Mouse (Mus musculus): ENCODE results near the gene Tmem217. TPM values are rescaled to one million over a fixed set of nuclear protein-coding genes. Genes with fewer than 3 reads are reported as not detected.
"Not testable (repeated sequence)": the region's sequence is repeated elsewhere in the genome, so short reads cannot be mapped to it uniquely, and the experiment has no call there.

Gene Tmem217
- total RNA-seq, 2 experiments from 2014 or later, result not detected

DNA sequence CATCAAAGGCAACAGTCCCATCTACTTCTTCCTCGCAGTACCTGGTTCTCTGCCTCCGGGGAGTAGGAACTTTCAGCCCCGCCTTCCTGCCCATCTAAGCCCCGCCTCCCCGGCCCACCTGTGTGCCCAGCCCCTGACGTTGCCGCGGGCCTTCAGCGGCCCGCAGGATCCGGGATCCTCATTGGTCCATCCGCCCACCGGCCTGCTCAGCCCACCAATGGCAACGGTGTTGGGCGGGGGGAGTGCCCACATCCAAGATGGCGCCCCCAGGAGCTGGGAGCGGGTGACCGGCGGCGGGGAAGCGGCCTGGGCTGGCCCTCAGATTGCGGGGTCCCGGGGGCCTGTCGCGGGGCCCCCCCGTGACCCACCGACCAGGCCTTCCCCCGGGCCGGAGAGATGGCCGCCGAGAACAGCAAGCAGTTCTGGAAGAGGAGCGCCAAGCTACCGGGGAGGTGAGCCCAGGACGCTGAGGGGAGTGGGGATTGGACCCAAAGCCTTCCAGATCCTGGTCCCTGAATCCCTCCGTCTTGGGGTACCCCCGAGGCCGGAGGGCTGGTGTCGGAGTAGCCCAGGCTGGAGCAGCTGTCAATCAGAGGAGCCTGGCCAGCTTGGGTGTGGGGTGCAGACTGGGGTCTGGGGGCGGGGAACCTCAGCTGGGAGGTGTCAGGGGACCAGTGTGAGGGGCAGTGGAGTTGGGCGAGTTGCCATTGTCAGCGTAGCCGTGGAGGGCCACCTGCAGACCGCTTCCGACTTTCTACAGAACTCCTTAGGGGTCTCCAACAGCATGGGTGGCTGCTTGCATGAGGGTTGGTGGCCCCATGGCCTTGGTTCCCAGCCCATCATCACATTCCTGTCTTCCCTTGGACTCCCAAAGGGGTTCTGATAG, 2.4 kb downstream of the Tmem217 start, which contains the start of the genes Gm17657 and Tbc1d22b:
Gene Gm17657, minus strand, starts transcription at position 96 of the 886 bp plus-strand sequence.
Gene Tbc1d22b, plus strand, starts transcription at position 243 of the 886 bp plus-strand sequence.
- peak; percentile 96 for ATAC-seq (replicated peaks; ENCODE audit: poor library complexity, severe bottlenecking)

DNA sequence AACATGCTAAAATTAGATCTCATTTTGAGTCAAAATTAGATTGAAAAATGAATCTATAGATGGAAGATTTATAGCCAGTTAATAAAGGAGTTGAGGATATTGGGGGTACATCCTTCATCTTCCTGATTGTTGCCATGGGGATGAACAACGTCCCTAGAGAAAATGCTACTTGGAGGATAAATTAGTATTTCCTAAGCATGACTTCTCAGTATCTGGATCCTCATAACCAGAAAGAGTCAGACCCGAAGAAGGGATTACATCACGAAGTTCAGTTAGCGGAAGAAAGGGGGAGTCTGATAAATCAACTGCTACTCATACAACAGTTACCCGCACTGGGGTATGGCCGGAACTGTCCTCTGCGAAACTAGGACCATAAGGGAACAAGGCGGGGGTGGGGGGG, 3.2 kb downstream of the Tmem217 start:
- ATAC-seq (replicated peaks; ENCODE audit: poor library complexity, severe bottlenecking), result peak; percentile 68

DNA sequence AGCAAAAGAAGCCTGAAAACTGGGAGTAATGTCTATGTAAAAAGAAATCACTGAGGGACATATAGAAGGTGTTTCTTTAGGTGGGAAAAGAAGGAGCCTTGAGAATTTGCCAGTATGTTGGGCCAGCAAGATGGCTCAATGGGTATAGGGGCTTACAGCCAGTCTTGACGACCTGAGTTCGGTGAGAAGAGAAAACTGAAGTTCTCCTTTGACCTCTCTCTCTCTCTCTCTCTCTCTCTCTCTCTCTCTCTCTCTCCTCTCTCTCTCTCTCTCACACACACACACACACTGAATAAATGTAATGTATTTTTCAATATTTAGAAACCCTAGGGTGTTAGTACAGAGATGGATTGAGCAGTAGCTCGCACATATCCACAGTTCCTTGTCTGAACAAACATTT, 3.7 kb downstream of the Tmem217 start:
- ATAC-seq (replicated peaks; ENCODE audit: poor library complexity, severe bottlenecking), result no peak

DNA sequence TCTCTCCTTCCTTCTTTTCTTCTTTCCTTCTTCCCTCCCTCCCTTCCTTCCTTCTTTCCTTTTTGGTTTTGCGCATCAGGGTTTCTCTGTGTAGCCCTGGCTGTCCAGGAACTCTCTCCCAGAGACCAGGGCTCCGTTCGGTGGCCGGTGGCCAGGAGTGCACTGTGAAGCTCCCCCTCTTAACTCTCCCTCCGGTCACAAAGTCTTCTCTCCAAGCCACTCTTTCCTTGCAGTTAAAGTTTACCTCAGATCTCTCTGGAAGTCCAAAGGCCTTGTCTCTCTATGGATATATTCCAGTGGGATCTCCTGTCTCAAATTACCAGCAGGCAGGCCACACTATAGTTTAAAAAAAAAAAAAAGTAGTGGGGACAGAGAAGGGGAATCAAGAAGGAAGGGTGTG, 6.9 kb downstream of the Tmem217 start:
- no peak for ATAC-seq (replicated peaks; ENCODE audit: poor library complexity, severe bottlenecking)

DNA sequence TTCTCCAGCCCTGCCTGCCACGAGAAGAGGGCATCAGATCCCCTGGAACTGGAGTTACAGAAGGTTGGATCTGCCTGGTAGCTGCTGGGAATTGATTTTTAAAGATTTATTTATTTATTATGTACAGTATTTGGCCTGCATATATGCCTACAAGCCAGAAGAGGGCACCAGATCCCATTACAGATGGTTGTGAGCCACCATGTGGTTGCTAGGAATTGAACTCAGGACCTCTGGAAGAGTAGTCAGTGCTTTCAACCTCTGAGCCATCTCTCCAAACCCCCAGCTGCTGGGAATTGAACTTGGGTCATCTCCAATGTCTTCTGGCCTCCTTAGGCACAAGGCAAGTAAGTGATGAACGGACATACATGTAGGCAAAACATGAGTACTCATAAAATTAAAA, 8.1 kb downstream of the Tmem217 start:
- no peak for ATAC-seq (replicated peaks; ENCODE audit: poor library complexity, severe bottlenecking)

DNA sequence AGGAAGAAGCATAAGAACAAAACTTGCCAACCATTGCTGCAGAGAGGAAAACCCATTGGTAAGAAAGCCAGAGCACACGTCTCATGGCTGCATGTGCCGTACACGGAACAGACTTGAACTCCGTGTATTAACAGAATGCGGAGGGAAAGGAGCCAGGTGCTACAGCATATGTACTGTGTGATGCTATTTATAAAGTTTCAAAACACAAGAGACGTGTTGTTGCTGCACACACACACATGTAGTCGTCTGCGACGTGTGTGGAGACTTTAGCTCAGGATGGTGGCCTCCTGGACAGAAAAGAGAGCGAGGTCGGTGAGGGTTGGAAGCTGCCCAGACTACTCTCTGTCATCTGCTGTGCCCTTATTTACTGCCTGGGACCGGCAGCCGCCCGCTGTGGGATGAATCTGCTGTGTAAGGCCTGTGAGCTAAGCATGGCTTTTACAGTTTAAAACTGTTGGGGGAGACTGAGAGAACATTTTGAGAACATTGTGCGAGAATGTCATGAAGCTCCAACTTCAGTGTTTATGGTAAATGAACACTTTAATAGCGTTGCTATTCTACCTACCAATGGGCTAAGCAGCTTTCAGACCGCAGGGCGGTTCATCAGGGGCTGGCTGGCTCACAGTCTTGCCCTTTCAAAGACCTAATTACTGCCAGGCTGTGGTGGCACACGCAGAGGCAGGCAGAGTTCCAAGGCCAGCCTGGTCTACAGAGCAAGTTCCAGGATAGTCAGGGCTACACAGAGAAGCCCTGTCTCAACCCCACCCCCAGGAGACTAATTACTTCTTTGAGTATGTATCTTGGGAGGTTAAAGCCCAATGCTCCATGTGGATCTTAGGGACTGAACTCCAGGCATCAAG, 9.1 kb downstream of the Tmem217 start:
- ATAC-seq (replicated peaks; ENCODE audit: poor library complexity, severe bottlenecking), result no peak

DNA sequence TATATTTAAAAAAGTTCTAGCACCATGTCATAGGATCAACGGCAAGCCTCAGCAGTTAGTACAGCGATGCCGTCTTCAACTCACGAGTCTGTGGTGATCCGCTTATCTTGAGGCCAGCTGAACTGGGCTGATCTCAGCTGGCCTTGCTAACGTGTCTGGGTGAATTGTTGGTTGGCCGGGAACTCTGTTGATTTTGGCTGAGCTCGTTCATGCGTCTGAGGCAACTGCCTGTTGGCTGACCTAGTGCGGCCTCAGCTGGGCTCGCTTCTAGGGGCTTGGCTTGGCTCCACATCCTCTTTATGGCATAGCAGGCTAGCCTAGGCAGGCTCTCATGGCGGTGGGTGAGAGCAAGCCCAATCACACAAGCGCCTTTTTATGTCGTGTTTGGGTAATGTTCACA, 10.8 kb downstream of the Tmem217 start:
- ATAC-seq (replicated peaks; ENCODE audit: poor library complexity, severe bottlenecking), result no peak

DNA sequence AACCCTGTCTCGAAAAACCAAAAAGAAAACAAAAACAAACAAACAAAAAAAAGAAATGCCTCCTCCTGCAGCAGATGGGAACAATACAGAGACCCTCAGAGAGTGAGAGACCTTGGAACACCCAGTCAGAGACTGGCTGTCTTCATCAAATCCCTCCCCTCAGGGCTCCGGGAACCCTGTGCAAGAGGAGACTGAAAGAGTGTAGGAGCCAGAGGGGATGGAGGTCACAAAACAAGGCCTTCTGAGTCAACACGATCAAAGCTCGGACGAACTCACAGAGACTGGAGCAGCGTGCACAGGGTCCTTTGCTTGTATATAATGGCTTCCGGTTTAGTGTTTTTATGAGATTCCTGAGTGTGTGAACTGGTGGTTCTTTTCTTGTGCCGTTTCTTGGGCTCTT, 11.8 kb downstream of the Tmem217 start:
- ATAC-seq (replicated peaks; ENCODE audit: poor library complexity, severe bottlenecking), result no peak

DNA sequence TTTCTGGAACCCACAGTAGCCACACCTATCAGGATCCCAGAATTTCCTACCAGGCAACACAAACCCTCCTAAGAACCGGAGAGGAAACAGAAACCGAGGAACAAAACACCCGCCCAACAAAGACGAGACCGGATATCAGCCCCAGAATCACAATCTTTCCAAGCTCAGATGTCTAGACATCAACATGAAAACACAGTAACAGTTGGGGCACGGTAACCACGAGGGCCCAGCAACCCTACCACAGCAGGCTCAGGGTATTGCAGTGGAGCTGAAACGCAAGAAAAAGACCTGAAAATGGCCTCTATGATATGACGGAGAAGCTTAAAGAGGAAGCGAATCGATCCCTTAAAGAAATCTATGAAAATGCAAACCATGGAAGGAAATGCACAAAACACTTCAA, 18.3 kb downstream of the Tmem217 start:
- ATAC-seq (replicated peaks; ENCODE audit: poor library complexity, severe bottlenecking), result no peak

DNA sequence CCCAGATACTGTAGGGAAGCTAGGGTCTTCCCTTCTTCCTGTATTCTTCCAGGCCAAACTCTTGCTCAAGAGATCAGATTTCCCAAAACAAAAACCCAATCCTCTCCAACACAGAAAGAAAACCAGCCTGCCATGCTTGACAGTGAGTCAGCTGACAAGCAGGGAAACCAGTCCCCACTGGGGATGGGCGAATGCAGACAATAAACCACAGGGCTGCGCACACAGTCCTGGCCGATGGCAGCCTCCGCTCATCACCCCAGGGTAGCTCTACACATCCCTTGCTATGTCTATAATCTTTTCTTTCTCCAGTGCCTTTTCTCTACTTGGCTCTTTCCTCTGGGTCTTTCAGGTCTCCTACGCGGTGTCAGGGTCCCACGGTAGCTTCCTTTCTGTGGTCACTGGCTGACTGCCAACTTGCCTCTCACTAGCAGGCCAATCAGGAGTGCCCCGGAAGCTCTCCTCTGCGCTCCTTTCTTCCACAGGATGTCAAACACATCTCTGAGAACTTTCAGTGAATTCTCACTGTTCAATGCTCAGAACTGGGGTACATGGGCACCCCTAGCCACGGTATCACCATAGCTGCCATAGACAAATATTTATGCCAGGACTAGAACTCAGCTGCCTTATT, 20.3 kb downstream of the Tmem217 start:
- peak; percentile 53 for ATAC-seq (replicated peaks; ENCODE audit: poor library complexity, severe bottlenecking)

DNA sequence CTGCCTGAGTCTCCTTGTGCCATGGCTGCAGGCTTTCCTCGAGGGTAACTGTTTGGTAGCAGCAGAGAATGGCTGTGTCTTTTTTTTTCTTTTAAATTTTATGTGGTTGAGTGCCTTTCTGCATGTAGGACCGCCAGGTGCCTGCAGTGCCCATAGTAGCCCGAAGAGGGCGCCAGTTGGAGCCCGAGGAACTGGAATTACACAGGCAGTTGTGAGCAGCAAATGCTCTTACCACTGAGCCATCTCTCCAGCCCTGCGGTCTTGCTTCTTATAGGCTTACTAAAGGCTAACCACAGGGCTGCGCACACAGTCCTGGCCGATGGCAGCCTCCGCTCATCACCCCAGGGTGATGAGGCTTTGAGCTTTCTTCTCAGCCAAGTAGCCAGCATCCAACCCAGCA, 20.9 kb downstream of the Tmem217 start:
- ATAC-seq (replicated peaks; ENCODE audit: poor library complexity, severe bottlenecking), result peak; percentile 22; the same call in 1 of the 2 replicates

DNA sequence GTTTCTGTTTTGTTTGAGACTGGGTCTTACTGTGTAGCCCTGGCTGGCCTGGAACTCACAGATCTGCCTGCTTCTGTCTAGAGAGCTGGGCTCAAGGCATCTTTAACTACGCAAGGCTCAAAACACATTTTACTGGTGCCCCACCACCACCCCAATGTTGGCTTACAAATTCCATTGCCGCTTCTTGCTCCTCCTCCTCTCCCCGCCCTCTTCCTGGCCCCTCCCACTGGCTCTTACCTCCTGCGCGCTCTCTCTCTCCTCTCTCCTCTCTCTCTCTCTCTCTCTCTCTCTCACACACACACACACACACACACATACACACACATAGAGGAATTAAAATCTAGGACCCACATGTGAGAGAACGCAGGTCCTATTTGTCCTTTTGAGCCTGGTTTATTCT, 21.7 kb downstream of the Tmem217 start:
- ATAC-seq (replicated peaks; ENCODE audit: poor library complexity, severe bottlenecking), result no peak

DNA sequence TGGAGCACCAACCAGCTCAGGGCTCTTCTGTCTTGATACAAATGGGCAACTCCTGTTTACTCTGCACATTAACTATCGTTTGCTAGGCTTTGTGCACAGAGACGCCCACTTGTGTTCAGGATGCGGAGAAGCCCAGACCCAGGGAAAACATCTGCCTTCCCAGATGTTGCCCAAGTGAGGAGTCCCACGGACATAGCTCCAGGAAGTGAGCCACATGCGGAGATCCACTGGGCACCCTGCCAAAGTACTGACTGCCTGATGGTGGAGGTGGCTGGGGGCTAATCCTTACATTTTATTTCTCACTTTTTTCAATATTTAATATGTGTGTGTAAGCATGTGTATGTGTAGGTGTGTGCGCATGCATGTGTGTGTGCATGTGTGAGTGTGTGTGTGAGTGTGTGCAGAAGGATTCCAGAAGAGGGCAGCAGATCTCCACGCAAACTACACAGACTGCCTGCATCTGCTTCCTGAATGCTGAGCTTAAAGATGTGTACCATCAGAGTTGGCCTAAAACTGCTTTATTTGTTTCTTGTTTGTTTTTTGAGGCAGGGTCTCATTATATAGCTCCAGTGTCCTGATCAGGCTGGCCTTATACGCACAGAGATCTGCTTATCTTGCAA, 23.5 kb downstream of the Tmem217 start:
- ATAC-seq (replicated peaks; ENCODE audit: poor library complexity, severe bottlenecking), result 0 out of 2 replicates have a peak, but pooled peaks have one; percentile 43

DNA sequence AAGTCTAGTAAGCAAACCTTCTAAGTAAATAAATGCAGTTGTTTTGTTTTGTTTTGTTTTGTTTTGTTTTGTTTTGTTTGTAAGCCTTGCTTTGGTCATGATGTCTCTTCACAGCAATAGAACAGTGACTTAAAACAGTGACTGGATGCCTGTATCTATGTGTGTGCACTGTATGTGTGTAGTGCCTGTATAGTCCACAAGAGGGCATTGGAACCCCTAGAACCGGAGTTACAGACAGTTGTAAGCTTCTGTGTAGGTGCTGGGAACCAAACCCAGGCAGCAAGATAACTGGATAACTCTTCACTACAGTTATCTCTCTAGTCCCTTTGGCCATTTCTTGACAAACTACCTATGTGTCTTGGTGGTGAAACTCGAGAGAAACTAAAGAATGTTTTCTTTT, 26.6 kb downstream of the Tmem217 start:
- ATAC-seq (replicated peaks; ENCODE audit: poor library complexity, severe bottlenecking), result no peak

DNA sequence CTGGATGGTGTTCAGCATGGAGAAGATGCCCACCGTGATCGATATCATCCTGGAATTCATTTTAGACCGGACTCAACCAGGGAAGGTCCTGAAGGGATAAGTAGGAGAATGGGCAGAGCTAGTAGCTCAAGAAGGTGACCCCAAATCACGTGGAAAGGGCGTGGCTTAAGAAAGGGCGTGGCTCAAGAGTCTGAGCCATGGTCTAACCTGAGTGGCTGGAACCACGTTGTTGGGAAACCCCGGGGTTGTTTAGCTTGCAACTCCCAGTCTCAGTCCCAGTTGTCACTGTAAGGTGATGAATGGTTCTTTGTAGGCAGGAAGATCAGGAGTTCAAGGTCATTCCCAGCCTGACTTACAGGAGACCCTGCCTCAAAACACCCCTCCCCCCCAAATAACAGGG, 32.5 kb downstream of the Tmem217 start:
- no peak for ATAC-seq (replicated peaks; ENCODE audit: poor library complexity, severe bottlenecking)

DNA sequence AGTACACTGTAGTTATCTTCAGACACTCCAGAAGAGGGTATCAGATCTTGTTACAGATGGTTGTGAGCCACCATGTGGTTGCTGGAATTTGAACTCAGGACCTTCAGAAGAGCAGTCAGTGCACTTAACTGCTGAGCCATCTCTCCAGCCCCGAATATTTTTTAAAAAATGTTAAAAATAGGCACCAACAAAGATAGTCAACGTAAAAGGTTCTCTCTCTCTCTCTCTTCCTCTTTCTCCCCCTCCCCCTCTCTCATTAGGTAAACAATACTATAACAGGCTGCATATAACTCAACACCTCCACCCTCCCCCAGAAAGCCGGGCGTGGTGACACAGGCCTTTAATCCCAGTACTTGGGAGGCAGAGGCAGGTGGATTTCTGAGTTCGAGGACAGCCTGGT, 33.5 kb downstream of the Tmem217 start:
- ATAC-seq (replicated peaks; ENCODE audit: poor library complexity, severe bottlenecking), result not testable (repeated sequence)

DNA sequence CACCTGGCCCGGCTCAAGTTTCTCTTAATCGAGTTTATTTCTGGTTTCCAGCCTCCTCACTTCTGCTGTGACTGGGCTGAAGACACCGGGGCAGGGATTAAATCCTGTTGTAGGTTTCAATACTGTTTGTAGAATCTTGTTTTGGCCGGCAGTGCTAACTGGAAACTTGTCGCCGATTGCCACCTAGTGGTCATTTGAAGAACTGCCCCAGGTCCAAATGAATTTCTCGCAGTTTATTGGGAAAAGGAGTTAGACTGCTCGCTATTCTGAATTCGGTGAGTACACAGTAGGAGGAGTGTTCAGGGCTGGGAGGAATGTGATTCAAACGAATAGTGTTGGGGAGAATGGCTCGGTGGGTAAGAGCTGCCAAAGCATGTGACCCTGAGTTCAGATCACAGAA, 37.8 kb downstream of the Tmem217 start:
- peak; percentile 19; the same call in 1 of the 2 replicates for ATAC-seq (replicated peaks; ENCODE audit: poor library complexity, severe bottlenecking)

DNA sequence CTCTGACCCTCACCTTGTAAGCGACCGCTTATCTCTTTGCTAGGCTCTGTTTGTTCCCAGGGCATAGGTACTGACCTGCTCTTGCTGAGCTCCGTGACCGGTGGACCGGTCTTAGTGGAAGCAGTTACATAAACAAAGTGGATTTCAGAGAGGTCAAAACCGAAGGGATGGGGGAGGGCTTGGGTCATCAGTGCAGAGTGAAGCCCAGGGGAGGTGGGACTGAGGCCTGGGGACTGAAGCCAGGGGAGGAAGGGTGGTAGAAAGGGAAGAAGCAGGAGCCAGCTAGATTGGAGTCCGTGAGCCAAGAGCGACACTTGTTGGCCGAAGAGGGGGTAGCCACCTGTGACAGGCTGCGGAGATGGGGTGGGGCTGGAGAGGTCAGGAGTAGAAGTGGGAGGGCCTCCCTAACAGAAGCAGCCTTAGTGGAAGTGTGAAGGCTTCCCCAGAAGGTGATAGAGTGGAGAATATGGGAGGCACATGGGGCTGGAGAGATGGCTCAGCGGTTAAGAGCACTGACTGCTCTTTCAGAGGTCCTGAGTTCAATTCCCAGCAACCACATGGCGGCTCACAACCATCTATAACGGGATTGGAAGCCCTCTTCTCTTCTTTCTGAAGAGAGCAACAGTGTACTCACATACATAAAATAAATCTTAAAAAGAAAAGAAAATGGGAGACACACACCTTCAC, 39.0 kb downstream of the Tmem217 start:
- ATAC-seq (replicated peaks; ENCODE audit: poor library complexity, severe bottlenecking), result peak; percentile 88

DNA sequence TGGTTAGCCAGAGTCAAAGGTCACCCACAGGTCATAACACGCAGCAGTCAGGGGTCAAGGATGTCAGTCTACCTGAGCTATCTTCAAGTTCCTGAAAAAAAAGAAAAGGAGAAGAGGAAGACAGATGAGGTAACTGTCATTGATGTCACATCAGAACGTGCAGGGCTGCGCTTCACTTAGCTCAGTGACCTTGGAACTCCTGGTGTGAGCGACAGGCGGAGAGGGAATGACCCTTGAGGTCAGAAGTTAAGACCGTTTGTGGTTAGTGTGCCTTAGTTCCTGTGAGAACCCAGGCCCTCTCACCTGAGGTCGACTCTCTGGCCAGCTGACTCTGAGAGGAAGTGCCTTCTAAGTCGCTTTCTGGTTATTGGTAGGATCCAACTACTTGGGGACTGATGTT, 41.5 kb downstream of the Tmem217 start:
- ATAC-seq (replicated peaks; ENCODE audit: poor library complexity, severe bottlenecking), result peak; percentile 34

Measured in granulocyte monocyte progenitor cell, adult 5-6 weeks (primary cell).